Mouse (Mus musculus): ENCODE data around the gene Wdr66.
A peak's percentile ranks its signal among the peaks of the same experiment; 100 is the strongest.

Gene Wdr66

DNA sequence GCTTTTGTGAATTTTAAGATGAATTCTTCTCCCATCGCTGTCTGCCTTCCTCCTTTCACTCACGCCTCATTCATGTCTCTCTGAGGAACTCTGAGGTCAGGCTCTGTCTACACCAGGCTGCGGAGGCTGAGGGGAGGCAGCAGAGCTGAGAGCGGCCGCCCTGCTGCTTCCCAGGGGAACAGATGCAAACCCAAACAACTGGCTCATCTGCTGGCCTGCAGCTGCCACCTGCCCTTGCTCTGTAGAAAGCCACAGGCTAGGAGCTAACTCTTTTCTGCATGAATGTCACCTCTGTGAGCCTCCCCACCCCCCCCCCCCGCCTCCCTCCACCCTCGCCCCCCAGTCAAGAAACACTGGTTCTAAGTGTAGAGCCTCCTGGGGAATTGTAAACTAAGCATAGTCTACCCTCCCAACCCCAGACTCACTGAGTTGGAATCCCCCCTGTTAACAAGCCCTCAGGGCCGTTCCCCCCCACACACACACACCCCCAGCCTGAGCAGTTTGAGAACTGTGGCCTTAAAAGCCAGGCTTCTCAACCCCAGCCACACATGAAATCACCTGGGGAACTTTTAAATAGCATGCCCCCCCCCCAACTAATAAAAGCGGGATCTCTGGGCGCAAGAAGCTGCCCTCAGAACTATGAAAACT lies 63.4 kb downstream of the Wdr66 start:
- no peak for DNase-seq

DNA sequence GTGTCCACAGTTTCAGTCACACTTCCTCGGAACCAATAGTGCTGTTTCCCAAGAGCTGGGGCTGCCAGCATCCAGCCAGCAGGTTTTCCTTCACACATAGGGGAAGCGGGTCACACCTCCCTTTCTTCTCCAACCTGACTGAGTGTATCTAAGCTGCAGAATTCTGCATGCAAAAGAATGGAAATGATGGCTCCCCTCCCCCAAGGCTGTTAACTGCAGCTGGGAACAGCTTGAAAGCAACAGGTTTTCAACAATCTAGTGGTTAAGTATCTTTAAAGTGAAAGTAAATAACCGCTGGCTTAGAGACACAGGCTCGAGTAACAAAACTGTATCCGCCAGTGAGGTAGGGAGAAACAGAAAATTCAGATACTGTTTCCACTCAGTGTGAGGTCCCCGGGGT lies 66.1 kb downstream of the Wdr66 start:
- DNase-seq, result no peak

DNA sequence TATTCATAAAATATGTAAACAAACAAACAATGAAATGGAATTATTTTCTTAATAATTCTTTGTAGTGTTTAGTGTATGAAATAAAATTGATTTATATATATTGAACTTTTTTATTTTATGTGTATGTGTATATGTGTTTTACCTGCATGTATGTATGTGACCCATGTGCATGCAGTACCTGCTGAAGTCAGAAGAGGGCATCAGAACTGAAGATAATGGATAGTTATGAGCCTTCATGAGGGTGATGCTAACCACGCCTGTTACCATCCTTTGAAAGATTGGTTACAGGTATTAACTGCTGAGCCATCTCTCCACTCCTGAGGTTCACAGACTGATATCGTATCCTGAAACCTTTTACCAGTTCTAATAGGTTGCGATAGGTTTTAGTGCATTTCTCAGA lies 68.2 kb downstream of the Wdr66 start:
- DNase-seq, result no peak

DNA sequence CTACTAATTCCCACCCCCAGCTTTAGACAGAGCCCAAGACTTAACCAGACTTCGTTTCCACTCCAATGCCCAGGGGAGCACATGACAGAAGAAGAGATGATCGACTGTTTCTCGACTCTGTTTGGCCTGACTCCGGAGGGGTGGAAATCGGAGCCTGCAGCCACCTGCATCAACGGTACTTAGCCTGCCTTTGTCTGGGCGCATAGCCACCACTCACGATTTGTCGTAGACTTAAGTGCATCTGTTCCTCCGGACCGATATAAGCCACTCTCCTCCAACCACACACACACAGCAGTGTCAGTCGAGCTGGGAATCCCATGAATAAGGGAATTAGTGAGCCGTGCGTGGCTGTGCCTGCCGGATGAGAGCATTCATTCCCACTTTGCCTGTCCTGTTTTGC lies 72.3 kb downstream of the Wdr66 start:
- DNase-seq, result no peak

DNA sequence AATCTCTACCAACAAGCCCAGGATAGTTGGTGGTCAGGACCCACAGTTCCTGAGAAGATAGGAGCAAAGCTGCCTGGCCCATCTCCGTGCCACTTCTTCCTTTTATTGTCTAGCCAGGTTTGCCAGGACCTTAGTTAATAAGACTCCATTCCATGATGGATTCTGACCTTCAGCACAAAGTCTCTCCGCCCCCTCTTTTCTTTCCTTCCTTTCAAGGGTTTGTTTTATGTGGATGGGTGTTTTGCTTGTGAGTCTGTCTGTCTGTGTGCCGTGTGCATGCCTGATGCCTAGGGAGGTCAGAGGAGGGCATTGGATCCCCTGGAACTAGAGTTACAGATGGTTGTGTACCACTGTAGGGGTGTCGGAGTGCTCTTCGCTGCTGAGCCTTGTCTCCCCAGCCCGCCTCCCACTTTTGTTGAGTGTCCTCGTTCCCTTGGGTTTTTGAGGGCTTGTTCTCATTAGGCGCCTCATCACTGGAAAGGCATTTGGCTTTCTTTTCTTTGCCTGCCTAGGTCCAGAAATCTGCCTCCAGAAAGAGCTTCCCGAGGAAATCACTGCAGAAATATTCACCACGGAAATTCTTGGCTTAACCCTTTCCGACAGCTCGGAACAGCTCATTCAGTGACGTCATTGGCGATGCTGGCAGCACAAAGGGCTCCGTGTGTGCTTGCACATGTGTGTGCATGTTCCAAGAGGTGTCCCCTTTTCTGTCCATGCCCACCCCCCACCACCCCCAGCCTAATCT lies 74.3 kb downstream of the Wdr66 start:
- no peak for DNase-seq

DNA sequence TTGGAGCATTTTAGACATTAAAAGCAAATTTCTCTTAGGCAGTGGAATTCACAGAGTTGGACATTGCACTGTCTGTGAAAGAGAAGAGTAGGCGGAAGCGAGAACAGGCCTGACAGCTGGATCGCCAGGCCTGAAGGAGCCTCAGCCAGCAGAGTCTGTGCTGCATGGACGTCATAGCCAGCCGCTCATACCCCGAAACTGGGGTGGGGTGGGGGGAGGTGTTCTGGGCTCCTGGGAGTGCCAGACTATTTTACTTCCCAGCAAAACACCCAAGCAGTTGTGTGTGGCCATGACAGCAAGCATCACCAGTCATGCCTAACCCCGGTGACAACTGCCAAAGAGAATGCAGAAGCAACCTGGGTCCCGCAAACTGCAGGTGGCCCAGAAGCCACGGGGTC lies 74.8 kb downstream of the Wdr66 start:
- DNase-seq, result peak; percentile 47

DNA sequence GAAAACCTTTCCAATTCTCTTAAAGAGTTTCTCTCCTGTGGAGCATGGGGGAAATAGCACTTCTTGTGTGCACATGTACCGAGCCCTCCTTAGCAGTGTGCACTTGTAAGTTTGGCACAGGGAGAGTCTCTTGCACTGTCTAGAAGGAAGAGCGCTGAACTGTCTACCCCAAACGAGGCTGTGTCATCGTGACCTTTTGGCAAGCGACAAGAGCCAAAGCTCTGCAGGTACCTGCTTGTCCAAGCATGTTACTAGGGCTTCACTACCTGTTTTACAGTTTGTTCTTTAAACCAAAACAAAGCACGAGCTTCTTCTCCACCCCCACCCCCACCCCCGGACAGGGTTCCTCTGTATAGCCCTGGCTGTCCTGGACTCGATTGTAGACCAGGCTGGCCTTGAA lies 75.8 kb downstream of the Wdr66 start:
- DNase-seq, result no peak

DNA sequence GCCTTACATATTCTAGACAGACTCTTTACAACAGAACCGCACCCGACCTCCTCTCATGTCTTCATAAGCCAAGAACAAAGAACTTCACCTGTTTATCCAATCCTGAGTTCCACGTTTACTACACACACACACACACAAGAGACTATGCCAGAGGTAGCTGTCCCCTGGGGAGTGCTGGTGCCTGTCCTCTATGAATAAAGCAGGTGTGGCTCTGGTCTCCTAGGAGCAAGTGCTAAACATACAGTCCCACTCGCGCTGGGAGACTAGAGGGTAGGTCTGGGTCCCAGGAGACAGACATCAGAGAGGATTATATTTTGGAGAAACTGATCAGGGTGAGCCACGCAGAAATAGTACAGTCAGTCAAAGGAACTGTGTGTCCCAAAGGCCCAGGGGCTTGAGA lies 81.7 kb downstream of the Wdr66 start:
- no peak for DNase-seq

DNA sequence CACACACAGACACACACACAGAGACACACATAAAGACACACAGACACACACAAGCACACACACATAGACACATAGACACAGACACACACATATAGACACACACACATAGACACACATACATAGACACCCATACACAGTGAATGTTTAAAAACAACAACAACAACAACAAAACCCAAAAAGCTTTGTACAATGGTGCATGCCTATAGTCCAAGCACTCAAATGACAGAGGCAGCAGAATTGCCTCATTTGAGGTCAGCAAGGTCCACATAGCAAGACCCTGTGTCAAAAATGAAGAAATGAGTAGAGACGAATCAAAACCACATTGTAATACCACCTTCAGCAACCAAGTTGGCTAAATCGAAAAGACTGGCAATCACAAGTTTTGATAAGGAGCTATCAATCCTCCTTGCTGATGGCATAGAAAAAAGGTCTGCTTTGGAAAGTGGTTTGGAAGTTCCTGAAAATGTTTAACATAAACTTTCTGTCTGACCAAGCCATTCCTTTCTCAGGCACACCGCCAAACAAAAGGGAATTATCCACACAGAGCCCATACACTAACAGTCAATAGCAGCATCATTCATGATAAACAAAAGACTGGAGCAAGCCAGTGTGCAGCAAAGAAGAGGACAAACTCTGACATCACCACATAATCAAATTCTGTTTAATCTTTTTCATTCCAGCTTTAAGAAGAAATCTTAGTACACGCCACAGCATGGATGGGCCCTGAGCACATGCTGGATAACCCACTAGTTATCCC lies 84.5 kb downstream of the Wdr66 start:
- no peak for DNase-seq

DNA sequence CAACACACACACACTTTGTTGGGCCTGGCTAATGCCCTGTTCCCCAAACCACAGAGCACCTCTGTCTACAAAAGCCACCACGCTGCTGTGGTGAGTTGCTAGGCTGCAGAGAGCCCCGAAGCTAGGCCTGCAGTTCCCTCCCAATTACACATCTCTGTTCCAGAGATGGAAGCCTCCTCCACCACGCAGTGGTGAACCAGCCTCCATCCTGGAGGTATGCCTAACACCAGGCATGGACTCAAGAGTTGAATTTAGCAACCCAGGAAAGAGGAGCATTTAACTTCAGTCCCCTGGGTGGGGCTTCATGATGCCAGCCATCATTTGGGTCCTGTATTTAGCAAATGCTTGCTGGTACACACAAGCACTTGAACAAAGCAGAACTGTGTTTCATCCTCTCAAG lies 86.6 kb downstream of the Wdr66 start:
- no peak for DNase-seq

DNA sequence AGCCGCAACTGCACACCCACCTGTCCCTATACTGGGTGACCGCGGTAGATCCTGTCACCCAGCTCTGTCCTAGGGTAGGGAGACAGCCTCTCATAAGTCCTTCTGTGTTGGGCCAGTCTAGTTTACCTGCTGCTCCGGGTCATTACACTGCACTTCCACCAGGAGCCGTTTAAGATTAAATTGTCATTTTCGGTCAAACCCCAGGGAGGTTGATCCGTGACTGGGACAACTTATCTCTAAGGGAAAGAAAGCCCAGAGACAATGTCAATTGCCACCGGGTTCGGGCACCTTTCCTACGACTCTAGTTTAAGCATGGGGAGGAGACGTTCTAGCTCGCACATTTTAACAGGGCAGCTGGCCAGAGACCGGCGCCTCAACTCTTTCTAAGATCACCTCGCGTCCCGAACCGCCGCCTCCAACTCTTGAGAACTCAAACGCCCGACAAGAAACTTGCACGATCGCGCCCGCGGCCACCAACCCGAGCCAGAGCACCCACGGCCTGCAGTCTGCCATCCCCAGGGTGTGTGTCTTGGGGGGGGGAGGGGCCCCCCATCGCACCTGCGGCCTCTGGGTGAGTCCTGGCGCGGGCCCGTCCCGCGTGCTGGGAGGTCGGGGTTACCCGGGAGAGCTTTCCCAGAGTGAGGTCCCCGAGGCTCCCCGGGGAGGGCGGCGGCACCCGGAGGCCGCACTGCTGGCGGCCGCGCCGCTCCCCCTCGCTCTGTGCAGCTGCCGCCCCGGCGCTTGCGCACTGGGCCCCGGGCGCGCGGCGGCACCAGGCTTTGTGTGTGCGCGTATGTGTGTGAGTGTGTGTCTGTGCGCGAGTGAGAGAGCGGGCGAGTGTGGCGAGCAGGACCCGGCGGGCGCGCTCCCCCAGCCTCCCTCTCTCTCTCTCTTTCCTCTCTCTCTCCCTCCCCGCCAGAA lies 92.1 kb downstream of the Wdr66 start, which contains the start of gene Bcl7a:
Gene Bcl7a (plus strand): TSS at position 128 of the 921 bp plus-strand sequence.
- DNase-seq, result peak; percentile 94

DNA sequence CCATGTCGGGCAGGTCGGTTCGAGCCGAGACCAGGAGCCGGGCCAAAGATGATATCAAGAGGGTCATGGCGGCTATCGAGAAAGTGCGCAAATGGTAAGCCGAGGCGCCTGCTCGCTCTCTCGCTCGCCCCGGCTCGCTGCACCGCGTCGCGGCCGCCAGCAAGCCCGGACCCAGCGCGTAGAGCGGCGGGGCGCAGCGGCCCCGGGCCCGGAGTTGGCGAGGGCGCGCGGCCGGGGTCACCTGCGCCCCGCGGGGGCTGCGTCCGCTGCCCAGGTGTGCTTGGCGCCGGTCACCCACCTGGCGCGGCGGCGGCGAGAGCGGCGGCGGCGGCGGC lies 92.7 kb downstream of the Wdr66 start:
- DNase-seq, result no peak

DNA sequence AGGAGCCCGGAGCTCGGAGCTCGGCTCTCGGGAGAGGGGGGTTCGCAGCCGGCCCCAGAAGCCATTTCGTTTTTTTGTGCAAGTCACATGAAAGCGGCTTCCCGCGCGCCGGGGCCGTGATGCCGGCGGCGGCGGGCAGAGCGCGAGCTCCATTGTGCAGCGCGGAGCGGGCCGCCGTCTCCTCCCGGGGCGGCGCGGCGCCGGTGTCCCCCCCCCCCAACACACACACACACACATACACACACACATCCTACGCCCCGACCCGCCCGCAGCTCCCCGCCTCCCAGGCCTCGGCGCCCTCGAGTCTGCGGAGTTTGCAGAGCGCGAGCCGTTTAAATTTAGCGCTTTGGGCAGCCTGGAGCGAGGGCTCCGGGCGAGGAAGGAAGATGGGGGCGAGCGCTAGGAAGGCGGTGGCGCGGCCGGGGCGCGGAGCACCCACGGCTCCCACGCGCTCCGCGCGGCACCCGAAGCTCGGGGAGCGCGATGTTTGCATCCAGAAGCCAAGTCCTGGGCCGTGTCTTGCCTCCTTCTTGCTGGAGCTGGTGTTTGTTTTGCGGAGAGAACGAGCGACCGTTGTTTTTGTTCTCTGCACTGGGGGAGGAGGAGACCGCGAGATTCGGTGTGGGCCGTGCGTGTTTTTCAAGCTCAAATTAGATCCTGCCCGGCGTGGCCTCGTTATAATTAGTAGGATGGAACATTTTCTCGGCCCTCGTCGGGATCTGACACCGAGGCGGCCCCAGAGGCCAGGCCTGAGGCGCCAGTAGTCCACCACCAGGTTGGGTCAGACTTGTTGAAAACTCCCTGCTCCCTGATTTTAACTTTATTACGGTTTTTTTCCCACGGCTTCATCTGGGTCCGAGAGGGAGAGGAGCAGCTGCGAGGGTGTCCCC lies 93.3 kb downstream of the Wdr66 start:
- DNase-seq, result peak; percentile 59

DNA sequence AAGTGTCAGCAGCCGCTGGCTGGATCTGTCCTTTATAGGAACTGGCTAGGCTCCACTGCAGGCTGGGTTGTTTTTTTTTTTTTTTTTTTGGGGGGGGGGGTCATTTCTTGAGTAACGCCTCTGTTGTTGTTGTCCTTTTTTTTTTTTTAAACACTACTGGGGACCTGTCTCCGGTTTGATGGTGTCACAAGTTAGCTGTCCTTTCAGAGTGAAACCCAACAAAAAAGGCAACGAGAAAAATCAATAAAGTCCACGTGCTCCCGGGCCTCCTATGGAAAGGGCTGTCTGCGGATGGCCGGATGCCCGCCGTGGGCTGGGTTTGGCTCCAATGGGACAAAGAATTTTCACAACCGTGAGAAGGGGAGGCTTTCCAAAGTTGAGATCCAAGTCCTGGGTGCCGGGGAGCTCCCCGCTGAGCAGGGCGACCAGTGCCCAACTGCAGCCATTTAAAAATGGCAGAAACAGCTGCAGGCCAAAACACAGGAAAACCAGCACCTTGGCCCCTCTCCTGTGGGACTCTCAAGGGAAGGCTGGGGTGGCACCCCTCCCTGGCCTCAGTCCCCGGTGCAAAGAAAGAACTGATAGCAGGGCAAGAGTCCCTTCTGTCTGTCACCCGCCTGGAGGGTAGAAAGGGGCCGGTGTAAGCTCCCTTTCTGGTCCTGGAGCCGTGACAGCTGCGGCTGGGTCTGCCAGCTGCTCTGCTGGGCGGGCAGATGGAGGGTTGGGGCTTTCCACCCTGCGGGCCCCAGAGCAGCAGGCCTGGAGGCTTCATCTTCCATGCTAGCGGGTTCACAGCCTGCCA lies 94.2 kb downstream of the Wdr66 start:
- DNase-seq, result peak; percentile 63

DNA sequence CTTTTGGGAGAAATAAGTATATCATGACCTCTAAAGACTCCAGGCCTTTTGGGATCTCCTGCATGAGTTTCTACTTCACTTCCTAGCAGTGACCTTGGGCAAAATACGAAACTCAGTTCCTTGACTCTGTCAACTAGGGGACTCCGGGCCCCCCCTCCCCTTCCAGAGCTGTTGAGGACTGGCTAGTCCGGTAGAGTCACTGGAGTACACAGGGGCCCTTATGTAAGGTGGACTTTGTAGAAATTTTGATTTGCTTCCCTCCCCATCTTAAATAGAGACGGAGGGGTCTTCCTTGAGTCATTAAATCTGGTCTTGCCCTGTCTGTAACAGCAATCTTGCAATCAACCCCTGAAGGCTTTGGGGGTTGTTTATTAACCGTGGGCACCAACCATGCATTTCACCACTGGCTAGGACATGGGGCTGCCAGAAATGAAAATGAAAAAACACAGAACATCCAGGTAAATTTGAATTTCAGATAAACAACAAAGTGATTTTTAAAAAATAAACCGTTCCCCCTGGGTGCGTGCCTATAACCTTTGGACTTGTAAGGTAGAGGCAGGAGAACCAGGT lies 94.9 kb downstream of the Wdr66 start:
- no peak for DNase-seq

DNA sequence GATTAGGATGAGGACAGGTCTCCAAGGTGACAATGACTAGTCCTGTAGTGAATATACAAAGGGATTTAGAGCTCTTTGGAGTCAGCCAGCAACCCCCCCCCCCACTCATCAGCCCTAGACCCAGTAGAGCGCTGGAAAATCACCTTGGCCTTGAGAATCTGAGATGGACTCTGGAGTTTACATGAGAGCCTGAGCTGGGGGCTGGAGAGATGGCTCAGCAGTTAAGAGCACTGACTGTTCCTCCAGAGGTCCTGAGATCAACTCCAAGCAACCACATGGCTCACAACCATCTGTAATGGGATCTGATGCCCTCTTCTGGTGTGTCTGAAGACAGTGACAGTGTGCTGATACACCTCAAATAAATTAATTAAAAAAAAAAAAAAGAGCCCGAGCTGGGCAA lies 96.1 kb downstream of the Wdr66 start:
- no peak for DNase-seq

DNA sequence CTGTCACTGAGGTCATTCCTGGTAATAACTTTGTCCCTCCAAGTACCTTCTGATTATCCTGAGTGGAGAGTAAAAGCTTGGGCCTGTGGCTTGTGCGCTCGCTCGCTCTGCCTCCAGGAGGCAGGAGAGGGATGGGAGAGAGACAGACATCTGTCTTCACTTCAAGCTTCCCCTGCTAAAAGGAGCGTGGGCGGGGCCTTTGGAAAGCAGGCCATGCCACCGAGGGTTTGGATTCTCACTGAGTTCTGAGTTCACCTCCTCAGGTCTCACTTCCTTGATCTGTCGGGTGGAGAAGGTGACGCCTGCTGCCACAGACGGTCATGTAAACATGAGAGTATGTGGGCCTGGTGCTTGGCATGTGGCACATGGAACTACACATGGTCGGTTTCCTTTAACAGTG lies 98.5 kb downstream of the Wdr66 start:
- no peak for DNase-seq

DNA sequence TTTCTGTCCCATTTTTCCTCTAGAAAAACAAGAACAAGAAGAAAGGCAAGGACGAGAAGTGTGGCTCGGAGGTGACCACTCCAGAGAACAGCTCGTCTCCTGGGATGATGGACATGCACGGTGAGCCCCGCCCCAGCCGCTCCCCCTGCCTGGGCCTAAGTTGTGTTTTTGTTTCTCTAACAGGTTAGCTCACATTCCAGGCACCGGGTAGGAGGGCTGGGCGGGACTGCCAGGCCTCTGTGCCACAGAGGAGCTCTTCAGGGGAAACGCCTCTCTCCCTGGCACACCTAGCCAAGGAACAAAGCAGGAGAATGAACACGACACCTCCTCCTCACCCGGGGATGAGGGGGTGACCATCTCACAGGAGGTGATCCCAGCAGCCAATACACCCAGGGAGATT lies 104.0 kb downstream of the Wdr66 start:
- no peak for DNase-seq

DNA sequence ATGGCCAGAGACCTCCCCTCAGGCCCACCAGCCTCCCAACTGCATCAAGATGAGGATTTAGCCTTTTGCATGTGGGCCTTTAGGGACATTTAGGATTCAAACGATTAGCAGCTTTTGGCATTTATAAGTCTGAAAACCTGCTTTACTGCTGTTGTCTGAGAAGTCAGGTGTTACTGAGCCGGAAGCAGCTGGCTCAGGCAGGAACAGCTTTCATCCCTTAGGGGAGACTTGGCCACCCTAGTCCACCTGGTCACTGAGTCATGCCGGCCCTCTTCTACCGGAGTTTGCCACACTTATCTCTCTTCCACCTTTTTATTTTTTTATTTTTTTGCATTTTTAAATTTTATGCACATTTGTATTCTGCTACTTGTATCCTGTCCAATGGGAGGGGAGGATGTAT lies 105.4 kb downstream of the Wdr66 start:
- no peak for DNase-seq

DNA sequence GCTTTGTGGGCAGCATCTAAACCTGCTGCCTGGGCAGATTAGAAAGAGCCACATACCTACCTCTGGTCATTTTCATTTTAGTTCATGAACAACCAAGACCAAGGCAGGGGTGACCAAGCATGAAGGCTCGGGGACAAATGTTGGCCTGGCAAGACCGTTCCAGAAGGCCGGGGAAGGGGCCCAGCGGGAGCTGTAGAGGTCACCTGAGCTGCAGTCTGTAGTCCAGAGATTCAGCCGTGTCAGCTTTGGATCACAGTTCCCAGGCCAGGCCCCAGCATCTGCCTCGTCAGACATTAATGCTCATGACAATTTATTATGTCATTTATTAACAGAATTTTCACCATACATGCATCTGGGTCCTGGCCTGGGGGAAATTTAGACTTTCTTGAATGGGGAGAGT lies 107.5 kb downstream of the Wdr66 start:
- DNase-seq, result no peak

DNA sequence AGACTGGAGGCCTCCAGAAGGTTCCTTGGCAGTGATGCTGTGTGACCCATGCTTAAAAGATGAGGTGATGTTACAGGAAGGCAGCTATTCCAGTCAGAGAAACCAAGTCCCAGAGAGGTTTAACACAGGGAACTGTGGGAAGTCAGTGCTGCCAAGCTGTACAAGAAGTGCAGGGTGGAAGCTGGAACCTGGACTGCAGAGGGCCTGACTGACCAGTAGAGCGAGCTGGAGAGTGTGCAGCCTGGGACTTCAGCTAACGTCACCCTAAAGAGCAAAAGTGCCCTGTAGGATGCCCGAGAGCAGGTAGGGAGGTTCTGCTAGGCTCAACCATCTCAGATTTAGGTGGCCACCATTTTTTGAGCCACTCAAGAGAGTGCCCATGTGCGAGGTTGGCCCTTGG lies 111.0 kb downstream of the Wdr66 start:
- no peak for DNase-seq

Measured in layer of hippocampus, adult 9-11 months (tissue).